Mouse (Mus musculus) adipocyte (in vitro differentiated cells): ENCODE measurements around the gene Cwc15.
A peak's percentile ranks its signal among the peaks of the same experiment; 100 is the strongest.
"Not testable (repeated sequence)": the region's sequence is repeated elsewhere in the genome, so short reads cannot be mapped to it uniquely, and the experiment has no call there.

Experiments
- DNase-seq: peaks from one replicate; pipeline ENCODE4 v3.0.0-alpha.2; 2016; ENCODE audit warnings: low spot score

The Cwc15 gene

DNA sequence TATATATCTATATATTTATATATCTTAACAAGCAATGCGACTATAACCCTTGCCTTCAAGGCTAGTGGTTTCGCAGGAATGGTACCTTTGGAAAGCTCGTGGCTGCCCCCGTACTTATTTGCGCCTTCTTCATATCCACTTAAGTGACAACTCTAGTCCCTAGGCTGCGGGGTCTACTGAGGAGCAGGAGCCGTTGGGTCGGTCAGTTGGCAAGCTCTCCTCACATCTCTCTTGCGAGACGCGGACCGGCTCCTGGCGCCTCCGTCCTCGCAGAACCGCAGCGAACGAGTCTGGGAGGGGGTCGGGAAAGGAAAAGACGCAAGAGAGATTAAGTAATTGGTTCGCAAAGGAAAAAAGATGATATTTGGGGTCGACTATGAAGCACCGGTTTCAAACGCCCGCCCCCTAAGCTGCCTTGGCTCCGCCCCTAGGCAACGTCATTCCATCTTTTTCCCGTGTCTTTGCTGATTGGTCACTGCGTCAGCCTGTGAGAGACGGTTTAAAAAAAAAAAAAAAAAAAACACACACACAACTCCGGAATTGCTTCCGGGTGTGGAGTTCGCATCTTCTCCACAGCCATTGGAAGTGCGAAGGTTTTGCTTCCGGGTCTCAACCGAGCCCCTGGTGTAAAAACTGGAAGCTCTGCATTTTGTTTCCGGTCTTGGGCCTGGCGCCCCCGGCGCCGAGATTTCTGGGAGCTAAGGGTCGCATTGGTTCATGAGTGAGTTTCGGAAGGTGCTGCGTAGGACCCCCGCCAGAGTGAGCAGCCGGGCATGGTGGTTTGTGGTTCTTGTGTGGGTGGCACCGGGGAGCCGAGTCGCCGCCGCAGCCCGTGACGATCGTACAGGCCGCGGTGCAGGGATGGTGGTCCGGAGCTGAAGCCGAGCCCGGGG is at the start of gene Cwc15, which contains the start of gene Kdm4d:
Gene Cwc15, plus strand, starts transcription at position 595 of the 893 bp plus-strand sequence.
Gene Kdm4d, minus strand, starts transcription at position 460 of the 893 bp plus-strand sequence.
- DNase-seq, result peak; percentile 99

- not testable (repeated sequence) for DNase-seq
These were observed 49.3 kb upstream of the Cwc15 start for GRCm38 (mm10) chr9:14451120-14451519.

DNA sequence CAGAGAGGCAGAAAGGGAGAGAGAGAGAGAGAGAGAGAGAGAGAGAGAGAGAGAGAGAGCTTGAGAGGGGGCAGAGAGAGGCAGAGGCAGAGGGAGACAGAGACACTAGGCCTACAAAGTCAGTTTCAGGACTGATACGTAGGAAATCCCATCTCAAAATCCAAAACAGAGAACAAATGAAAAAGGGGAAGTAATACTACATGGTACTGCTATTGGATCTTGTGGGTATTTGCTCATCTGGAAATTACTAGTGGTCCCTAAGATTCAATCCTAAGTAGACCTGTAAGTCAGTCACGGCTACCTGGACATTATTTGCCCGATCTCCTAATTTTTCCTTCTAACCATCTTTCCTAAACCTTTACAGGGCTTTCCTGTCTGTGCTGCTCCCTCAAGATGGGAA is 44.1 kb upstream of the Cwc15 start:
- DNase-seq, result no peak

DNA sequence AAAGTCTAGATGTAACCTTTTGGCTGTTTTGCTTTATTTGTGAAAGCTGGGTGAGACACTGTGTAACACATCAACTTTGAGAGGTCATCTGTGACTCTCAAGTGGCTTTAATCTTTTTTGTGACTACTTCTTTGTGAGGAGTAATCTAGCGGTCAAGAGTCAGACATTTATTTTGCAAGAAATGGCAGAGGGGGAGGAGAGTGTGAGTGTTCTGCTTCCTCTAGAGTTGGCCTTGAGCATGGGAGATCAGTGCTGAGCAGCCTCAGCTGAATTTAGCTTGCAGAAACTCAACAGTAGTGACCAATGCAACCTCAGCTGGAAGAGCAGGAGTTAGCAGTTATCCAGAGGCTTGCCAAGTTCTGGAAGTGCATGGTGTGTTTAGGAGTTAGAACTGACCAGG is 37.9 kb upstream of the Cwc15 start:
- DNase-seq, result not testable (repeated sequence)

GRCm38 (mm10) chr9:14463668-14464067 is 36.7 kb upstream of the Cwc15 start:
- not testable (repeated sequence) for DNase-seq

GRCm38 (mm10) chr9:14498896-14499705 is 1.3 kb upstream of the Cwc15 start:
- no peak for DNase-seq

DNA sequence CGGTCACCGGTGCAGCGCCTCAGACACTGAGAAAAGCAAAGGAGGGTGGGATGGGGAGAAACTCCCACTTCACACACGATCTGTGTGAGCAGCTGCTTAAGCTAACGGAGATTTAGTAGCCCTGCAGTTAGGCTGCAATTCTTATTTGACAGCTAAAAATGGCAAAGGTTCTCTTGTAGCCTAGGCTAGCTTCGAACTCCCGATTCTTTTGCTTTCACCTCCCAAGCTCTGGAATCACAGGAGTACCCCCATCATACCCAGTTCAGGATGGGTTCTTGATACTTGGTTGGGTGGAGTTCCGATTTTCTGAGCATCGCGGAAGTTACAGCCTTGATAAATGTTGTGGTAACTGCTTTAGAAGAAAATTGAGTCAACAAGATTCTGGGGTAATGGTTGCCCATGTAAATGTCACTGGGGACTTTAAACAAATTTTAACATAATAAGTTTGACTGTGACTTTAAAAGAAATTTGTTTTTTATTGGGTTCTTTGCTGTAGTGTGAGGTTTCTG is 553 bp downstream of the Cwc15 start:
- DNase-seq, result peak; percentile 28

- peak; percentile 70 for DNase-seq
These were observed 12.4 kb downstream of the Cwc15 start for GRCm38 (mm10) chr9:14512633-14513445.

DNA sequence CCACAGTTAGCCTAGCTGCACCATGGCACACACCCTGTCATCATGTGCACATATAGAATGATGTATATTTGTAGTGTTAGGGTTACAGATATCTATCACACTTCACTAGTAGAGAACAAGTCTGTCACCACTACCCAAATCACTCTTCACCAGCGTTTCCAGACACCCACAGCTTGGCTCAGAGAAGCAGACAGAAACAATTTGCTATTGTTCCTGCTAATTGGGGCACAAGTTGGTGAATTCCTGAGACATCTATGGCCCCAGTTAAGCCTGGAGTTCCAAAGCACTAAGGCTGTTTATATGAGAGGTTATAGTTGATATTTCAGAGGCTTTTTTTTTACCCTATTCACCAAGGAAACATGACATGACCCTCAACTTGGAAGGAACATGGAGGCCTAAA is 16.9 kb downstream of the Cwc15 start:
- no peak for DNase-seq

DNA sequence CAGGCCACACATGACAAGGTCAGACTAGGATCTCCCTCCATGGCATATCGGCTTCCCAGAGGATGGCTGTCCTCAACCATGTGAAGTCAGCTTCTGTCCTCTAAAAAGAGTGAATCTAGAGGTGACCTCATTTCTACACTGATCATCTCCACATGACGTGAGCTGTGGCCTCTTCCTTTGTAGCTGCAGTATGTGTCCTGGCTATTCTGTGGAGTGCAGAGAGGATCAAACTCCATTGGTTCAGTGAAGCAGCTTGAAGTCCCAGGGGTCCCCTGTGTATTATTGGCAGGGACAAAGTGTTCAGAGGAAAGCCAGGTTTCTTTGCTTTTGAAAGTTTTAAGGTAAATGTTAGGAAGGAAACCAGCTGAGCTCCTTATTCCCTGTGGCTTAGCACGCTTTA is 17.7 kb downstream of the Cwc15 start:
- DNase-seq, result no peak

GRCm38 (mm10) chr9:14520971-14521670 is 20.7 kb downstream of the Cwc15 start:
- DNase-seq, result no peak

- DNase-seq, result peak; percentile 59
These were observed 21.3 kb downstream of the Cwc15 start for GRCm38 (mm10) chr9:14521695-14522094.

- DNase-seq, result peak; percentile 92
These were observed 23.1 kb downstream of the Cwc15 start for GRCm38 (mm10) chr9:14523408-14524043.

- no peak for DNase-seq
These were observed 29.6 kb downstream of the Cwc15 start for GRCm38 (mm10) chr9:14530004-14530403.

- DNase-seq, result no peak
These were observed 31.9 kb downstream of the Cwc15 start for GRCm38 (mm10) chr9:14532283-14532682.

- no peak for DNase-seq
These were observed 33.2 kb downstream of the Cwc15 start for GRCm38 (mm10) chr9:14533659-14534058.

DNA sequence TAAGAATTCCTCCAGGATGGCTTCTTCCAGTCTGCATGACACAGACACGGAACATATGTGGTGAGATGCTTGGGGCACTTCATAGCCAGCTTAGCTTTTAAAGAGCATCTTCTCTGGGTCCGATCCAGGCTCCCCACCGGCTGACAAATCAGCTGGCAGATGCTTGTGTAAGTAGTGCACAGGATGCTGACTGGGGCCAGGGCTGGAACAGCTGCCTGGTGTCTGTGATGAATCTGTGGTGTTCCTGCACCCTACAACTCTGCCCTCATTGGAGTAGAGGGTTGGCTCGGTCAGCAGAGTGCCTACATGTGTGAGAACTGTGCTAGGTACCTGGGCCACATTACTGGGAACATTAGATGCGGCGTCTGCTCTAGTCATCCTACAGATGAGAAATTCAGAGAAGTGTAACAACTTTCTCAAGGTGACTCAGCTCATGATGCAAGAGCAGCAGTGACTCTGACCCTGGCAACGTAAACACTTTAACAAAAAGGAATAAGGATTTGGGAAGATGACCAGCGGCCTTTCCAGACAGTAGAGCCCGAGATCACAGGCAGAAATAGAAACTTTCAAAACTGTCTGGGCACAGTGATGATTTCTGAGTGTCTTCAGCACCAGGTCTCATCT is 34.5 kb downstream of the Cwc15 start:
- DNase-seq, result no peak

DNA sequence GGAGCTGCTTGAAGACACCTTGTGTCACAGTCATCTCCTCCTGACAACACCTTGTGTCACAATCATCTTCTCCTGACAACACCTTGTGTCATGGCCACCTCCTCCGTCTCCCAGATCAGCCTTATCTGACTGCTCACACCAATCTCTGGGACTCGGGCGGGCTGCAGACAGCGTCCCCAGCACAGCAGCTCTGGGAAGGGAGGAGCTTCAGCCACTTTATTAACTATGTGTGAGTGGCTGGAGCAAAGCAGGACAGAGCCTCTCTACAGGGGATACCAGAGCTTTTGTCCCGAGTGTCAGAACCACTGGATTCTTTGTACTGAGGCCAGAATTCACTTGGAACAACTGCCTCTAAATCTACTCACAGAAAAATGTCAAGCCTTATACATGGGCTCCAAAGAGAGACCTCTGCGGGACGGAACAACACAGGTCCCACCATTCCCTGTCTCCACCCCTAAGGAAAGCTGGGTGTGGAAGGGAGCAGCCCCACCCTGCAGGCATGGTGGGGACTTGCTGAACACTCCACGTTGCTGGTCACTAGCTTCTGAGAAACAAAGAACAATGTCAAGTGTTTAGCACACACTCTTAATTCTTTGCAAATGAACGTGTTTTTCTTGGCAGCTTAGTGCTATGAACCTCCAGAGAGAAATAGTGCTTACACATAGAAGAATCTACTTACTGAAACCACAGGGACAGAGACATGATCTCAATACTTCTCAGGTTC is 43.8 kb downstream of the Cwc15 start:
- DNase-seq, result no peak

- DNase-seq, result no peak
These were observed 47.4 kb downstream of the Cwc15 start for GRCm38 (mm10) chr9:14547584-14548365.
